Mouse (Mus musculus) lung, postnatal 0 days (tissue): Measurements from ENCODE around the gene Nkpd1.
A peak's percentile ranks its signal among the peaks of the same experiment; 100 is the strongest.

ENCODE experiments used
- CTCF ChIP-seq: IDR thresholded peaks from 2 replicates; pipeline ENCODE4 v1.5.1; 2016; ENCODE audit warnings: antibody characterized with exemption, mild to moderate bottlenecking
- EP300 ChIP-seq: IDR thresholded peaks from 2 replicates; pipeline ENCODE4 v1.6.1; 2016; ENCODE audit warnings: antibody characterized with exemption, mild to moderate bottlenecking, control low read depth

DNA sequence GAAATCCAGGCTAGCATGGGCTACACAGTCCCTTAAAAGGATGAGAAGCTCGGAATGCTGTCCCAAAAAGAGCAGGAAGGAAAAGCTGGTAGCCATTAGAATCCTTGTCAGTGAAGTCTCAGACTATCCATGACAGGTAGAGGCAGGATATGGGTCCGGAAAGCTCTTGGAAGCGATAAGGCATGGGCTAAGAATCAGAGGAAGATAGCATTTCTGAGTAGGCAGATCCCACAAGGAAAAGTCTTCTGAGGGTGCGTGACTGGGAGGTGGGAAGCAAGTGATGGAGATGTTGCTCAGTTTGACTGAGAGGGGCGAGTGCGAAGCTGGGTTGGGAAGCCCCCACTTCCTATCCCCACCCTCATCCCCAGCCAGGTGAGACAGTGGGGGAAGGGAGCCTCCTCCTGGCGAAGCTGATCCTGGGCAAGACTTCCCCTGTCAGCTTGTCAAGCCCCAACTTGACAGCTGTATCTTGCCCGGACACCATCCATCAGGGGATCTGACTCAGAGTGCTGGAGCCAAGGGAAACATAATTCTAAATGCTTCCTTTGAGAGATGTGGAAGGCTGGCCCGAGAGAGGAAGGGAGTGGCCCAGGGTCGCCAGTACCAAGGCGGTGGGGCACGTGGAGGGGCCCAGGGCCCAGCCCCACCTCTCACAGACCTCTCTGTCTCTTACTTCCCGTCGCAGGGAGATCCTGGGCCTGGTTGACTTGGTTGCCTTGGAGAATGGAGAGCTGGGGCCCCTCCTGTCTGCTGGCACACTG, 39.8 kb upstream of the Nkpd1 start:
- TF ChIP-seq EP300 = no peak
- TF ChIP-seq CTCF = 0 out of 2 replicates have a peak, but pooled peaks have one; percentile 8
